Mouse (Mus musculus) embryonic facial prominence, embryonic 10.5 days (tissue): Measurements from ENCODE around the gene Gnai2. TPM values are rescaled to one million over a fixed set of nuclear protein-coding genes. Genes with fewer than 3 reads are reported as not detected.

Experiments used
- DNase-seq: peaks from one replicate; pipeline ENCODE4 v3.0.0-alpha.2; 2017; ENCODE audit warnings: low spot score
- H3K27ac ChIP-seq: fragments of 300-500 bp; sonication (generic); replicated peaks from 2 replicates; pipeline ENCODE4 v1.5.1; 2016; ENCODE audit warnings: mild to moderate bottlenecking
- H3K27me3 ChIP-seq: fragments of 300-500 bp; sonication (generic); replicated peaks from 2 replicates; pipeline ENCODE4 v1.6.1; 2016; ENCODE audit warnings: low read depth, mild to moderate bottlenecking; ENCODE audit not compliant: poor library complexity, severe bottlenecking
- H3K36me3 ChIP-seq: fragments of 300-500 bp; sonication (generic); replicated peaks from 2 replicates; pipeline ENCODE4 v1.6.1; 2016; ENCODE audit warnings: mild to moderate bottlenecking, moderate library complexity
- H3K4me1 ChIP-seq: fragments of 300-500 bp; sonication (generic); 2 replicates; pipeline ENCODE4 v1.6.1; 2016
- H3K4me3 ChIP-seq: fragments of 300-500 bp; sonication (generic); 2 replicates; pipeline ENCODE4 v1.5.1; 2016; ENCODE audit warnings: mild to moderate bottlenecking, moderate library complexity
- H3K9me3 ChIP-seq: fragments of 300-500 bp; sonication (generic); 2 replicates; pipeline ENCODE4 v1.6.1; 2016; ENCODE audit warnings: mild to moderate bottlenecking
- WGBS: fragments of 180-500 bp; shearing (Covaris S2); methylation state at CpG from one replicate; pipeline ENCODE4 v1.1.7; 2016; 5-methylcytosine and 5-hydroxymethylcytosine counted together
- polyA plus RNA-seq: library from polyadenylated mRNA; unstranded; fragments of >200 nt; fragmentation: Nextera tagmentation; extraction: Ambion mirVana; gene quantifications from 2 replicates; pipeline ENCODE4 v1.2.1, GENCODE M21; 2016

Gnai2 gene
- polyA plus RNA-seq, 1 experiment from 2014 or later = 334 TPM

- peaks cover 76% of the 10 kb centered on the region for H3K36me3 ChIP-seq
- H3K4me3 ChIP-seq = peak overlapping the region; percentile 46
- H3K9me3 ChIP-seq = no peaks in the 10 kb centered on the region
- 3% methylated on average over 2 of the region's 2 CpGs for WGBS
- peak; percentile 96 for DNase-seq
- peaks cover 74% of the 10 kb centered on the region for H3K4me1 ChIP-seq
- H3K27me3 ChIP-seq = no peaks in the 10 kb centered on the region
- peak overlapping the region; percentile 96 for H3K27ac ChIP-seq
Measured at GRCm38 (mm10) chr9:107626844-107627277, 8.3 kb downstream of the Gnai2 start.

GRCm38 (mm10) chr9:107626158-107626843, 8.9 kb downstream of the Gnai2 start:
- peaks cover 74% of the 10 kb centered on the region for H3K36me3 ChIP-seq
- no peaks in the 10 kb centered on the region for H3K27me3 ChIP-seq
- no peak for DNase-seq
- peak overlapping the region; percentile 96 for H3K27ac ChIP-seq
- no peaks in the 10 kb centered on the region for H3K9me3 ChIP-seq
- WGBS = 38% methylated on average over 15 of the region's 15 CpGs
- peak overlapping the region; percentile 46 for H3K4me3 ChIP-seq
- H3K4me1 ChIP-seq = peaks cover 68% of the 10 kb centered on the region

GRCm38 (mm10) chr9:107625351-107626128, 9.6 kb downstream of the Gnai2 start:
- H3K27me3 ChIP-seq = no peaks in the 10 kb centered on the region
- no peak overlapping the region for H3K4me3 ChIP-seq
- peaks cover 60% of the 10 kb centered on the region for H3K4me1 ChIP-seq
- peaks cover 75% of the 10 kb centered on the region for H3K36me3 ChIP-seq
- H3K27ac ChIP-seq = peak overlapping the region; percentile 96
- DNase-seq = no peak
- 92% methylated on average over 12 of the region's 12 CpGs for WGBS
- H3K9me3 ChIP-seq = no peaks in the 10 kb centered on the region

- peaks cover 55% of the 10 kb centered on the region for H3K4me1 ChIP-seq
- H3K27ac ChIP-seq = peak overlapping the region; percentile 96; the same call in 1 of the 2 replicates
- no peaks in the 10 kb centered on the region for H3K9me3 ChIP-seq
- H3K4me3 ChIP-seq = peak overlapping the region; percentile 15; the same call in 1 of the 2 replicates
- no peaks in the 10 kb centered on the region for H3K27me3 ChIP-seq
- WGBS = 90% methylated on average over 3 of the region's 3 CpGs
- no peak for DNase-seq
- H3K36me3 ChIP-seq = peaks cover 81% of the 10 kb centered on the region
Measured at GRCm38 (mm10) chr9:107624951-107625350, 10.2 kb downstream of the Gnai2 start.

- 73% methylated on average over 5 of the region's 5 CpGs for WGBS
- H3K36me3 ChIP-seq = peaks cover 82% of the 10 kb centered on the region
- H3K4me1 ChIP-seq = peaks cover 50% of the 10 kb centered on the region
- H3K27ac ChIP-seq = peak overlapping the region; percentile 96
- H3K4me3 ChIP-seq = peak overlapping the region; percentile 15; the same call in 1 of the 2 replicates
- H3K9me3 ChIP-seq = no peaks in the 10 kb centered on the region
- no peaks in the 10 kb centered on the region for H3K27me3 ChIP-seq
- DNase-seq = no peak
Measured at GRCm38 (mm10) chr9:107624539-107624938, 10.6 kb downstream of the Gnai2 start.

- Histone ChIP-seq H3K9me3 (no peaks in the 10 kb centered on the region), H3K36me3 (peaks cover 90% of the 10 kb centered on the region), H3K4me1 (peaks cover 15% of the 10 kb centered on the region), H3K27ac (no peak overlapping the region), H3K27me3 (no peaks in the 10 kb centered on the region), H3K4me3 (no peak overlapping the region)
- no peak for DNase-seq
Measured at GRCm38 (mm10) chr9:107620954-107621353, 14.2 kb downstream of the Gnai2 start.

- Histone ChIP-seq H3K9me3 (no peaks in the 10 kb centered on the region), H3K4me3 (no peak overlapping the region), H3K27me3 (no peaks in the 10 kb centered on the region), H3K27ac (no peak overlapping the region), H3K4me1 (peaks cover 8% of the 10 kb centered on the region), H3K36me3 (peaks cover 90% of the 10 kb centered on the region)
- no peak for DNase-seq
- WGBS = 89% methylated on average over 13 of the region's 13 CpGs
Measured at GRCm38 (mm10) chr9:107619546-107619879, 15.7 kb downstream of the Gnai2 start.

GRCm38 (mm10) chr9:107618778-107619545, 16.2 kb downstream of the Gnai2 start:
- no peak for DNase-seq
- 83% methylated on average over 13 of the region's 13 CpGs for WGBS
- Histone ChIP-seq H3K4me1 (peaks cover 9% of the 10 kb centered on the region), H3K27ac (no peak overlapping the region; the same call in 1 of the 2 replicates), H3K36me3 (peaks cover 90% of the 10 kb centered on the region), H3K4me3 (no peak overlapping the region), H3K9me3 (no peaks in the 10 kb centered on the region), H3K27me3 (no peaks in the 10 kb centered on the region)

GRCm38 (mm10) chr9:107618098-107618497, 17.1 kb downstream of the Gnai2 start:
- Histone ChIP-seq H3K27me3 (no peaks in the 10 kb centered on the region), H3K36me3 (peaks cover 86% of the 10 kb centered on the region), H3K4me1 (peaks cover 17% of the 10 kb centered on the region), H3K9me3 (no peaks in the 10 kb centered on the region), H3K27ac (no peak overlapping the region), H3K4me3 (no peak overlapping the region)
- no peak for DNase-seq
- 90% methylated on average over 6 of the region's 6 CpGs for WGBS

- DNase-seq = no peak
- peaks cover 24% of the 10 kb centered on the region for H3K4me1 ChIP-seq
- no peak overlapping the region for H3K27ac ChIP-seq
- no peaks in the 10 kb centered on the region for H3K9me3 ChIP-seq
- peaks cover 80% of the 10 kb centered on the region for H3K36me3 ChIP-seq
- no peaks in the 10 kb centered on the region for H3K27me3 ChIP-seq
- no peak overlapping the region for H3K4me3 ChIP-seq
- 83% methylated on average over 2 of the region's 2 CpGs for WGBS
Measured at GRCm38 (mm10) chr9:107617461-107617860, 17.7 kb downstream of the Gnai2 start.

- no peaks in the 10 kb centered on the region for H3K27me3 ChIP-seq
- DNase-seq = no peak
- peaks cover 42% of the 10 kb centered on the region for H3K4me1 ChIP-seq
- H3K4me3 ChIP-seq = peak overlapping the region; percentile 1; the same call in 1 of the 2 replicates
- WGBS = 65% methylated on average over 4 of the region's 4 CpGs
- H3K9me3 ChIP-seq = no peaks in the 10 kb centered on the region
- H3K36me3 ChIP-seq = peaks cover 66% of the 10 kb centered on the region
- H3K27ac ChIP-seq = peak overlapping the region; percentile 26; the same call in 1 of the 2 replicates
Measured at GRCm38 (mm10) chr9:107615035-107615434, 20.1 kb downstream of the Gnai2 start.

GRCm38 (mm10) chr9:107612945-107613569, 22.1 kb downstream of the Gnai2 start:
- Histone ChIP-seq H3K9me3 (no peaks in the 10 kb centered on the region), H3K27me3 (peaks cover 2% of the 10 kb centered on the region; the same call in 1 of the 2 replicates), H3K4me3 (peak overlapping the region; percentile 59), H3K36me3 (peaks cover 46% of the 10 kb centered on the region), H3K4me1 (peaks cover 62% of the 10 kb centered on the region), H3K27ac (peak overlapping the region; percentile 96)
- WGBS = 15% methylated on average over 12 of the region's 12 CpGs
- DNase-seq = no peak
